Mouse (Mus musculus) ovary, postnatal 10 days (tissue): ENCODE data around the gene Gm9844.
A peak's percentile ranks its signal among the peaks of the same experiment; 100 is the strongest.

Experiments
- DNase-seq: peaks from one replicate; pipeline ENCODE4 v3.0.0; 2022; ENCODE audit warnings: low spot score

Gm9844 gene

GRCm38 (mm10) chr7:24901842-24902241, 39.8 kb downstream of the Gm9844 start:
- no peak for DNase-seq

- DNase-seq = no peak
Observed at GRCm38 (mm10) chr7:24902264-24902629, 40.2 kb downstream of the Gm9844 start.

GRCm38 (mm10) chr7:24902630-24903443, 40.8 kb downstream of the Gm9844 start, which contains the start of gene Arhgef1:
Gene Arhgef1, plus strand, starts transcription at chr7:24902912.
- DNase-seq = peak; percentile 52

GRCm38 (mm10) chr7:24903444-24903825, 41.4 kb downstream of the Gm9844 start:
- DNase-seq = no peak

- DNase-seq = peak; percentile 82
Observed at GRCm38 (mm10) chr7:24904070-24904483, 42.1 kb downstream of the Gm9844 start.

GRCm38 (mm10) chr7:24904936-24905335, 42.9 kb downstream of the Gm9844 start:
- no peak for DNase-seq

- DNase-seq = no peak
Observed at GRCm38 (mm10) chr7:24906551-24906950, 44.5 kb downstream of the Gm9844 start.

GRCm38 (mm10) chr7:24907211-24907748, 45.3 kb downstream of the Gm9844 start:
- no peak for DNase-seq
